Comparison of ENCODE assay signal across 21 mouse cellular contexts in the genomic region with DNA sequence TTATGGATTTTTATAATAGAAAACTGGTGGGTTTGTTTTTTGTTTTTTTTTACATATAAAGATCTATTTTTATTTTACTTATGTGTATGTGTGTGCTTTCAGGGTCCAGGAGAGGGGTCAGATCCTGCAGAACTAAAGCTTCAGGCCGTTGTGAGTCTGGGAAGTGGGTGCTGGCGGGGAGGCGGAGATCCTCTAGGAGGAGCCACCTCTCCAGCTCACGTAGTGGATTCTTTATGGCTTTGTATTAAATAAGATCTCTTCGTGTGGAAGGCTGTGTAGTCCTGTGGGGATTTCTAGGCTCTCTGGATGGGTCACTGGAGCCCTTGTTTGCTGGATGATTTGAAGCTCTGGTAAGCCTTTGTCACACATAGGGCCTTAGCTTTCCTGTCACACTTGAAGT. TPM values are rescaled to one million over a fixed set of nuclear protein-coding genes. Genes with fewer than 3 reads are reported as not detected.
"Had no signal": no experiment of that assay in that cellular context is flagged by ENCODE, and none has a peak within 500 bp of the region (broad histone marks: within the 10 kb centered on the region; RNA-seq: fewer than 3 reads in every experiment).

No protein-coding gene starts in this region.

- H3K4me2 ChIP-seq: lung, embryonic 14.5 days; midbrain, embryonic 13.5 days; neural tube, embryonic 13.5 days; neural tube, embryonic 15.5 days; stomach, embryonic 15.5 days had no signal

- H3K4me3 ChIP-seq: midbrain, embryonic 10.5 days; midbrain, embryonic 13.5 days; myocyte; neural tube, embryonic 13.5 days; neural tube, embryonic 15.5 days; stomach, embryonic 15.5 days had no signal

- ATAC-seq: midbrain, embryonic 13.5 days; midbrain, embryonic 16.5 days had no signal

- H3K9ac ChIP-seq: liver, embryonic 14.5 days; lung, embryonic 14.5 days; midbrain, embryonic 13.5 days; neural tube, embryonic 13.5 days; neural tube, embryonic 15.5 days; stomach, embryonic 15.5 days had no signal

- H3K27ac ChIP-seq: liver, embryonic 14.5 days; midbrain, embryonic 10.5 days; midbrain, embryonic 13.5 days; neural tube, embryonic 13.5 days; neural tube, embryonic 15.5 days; stomach, embryonic 15.5 days had no signal

- H3K9me3 ChIP-seq: midbrain, embryonic 10.5 days; midbrain, embryonic 13.5 days; neural tube, embryonic 13.5 days; neural tube, embryonic 15.5 days; stomach, embryonic 15.5 days had no signal

- H3K27me3 ChIP-seq: midbrain, embryonic 13.5 days; neural tube, embryonic 13.5 days; neural tube, embryonic 15.5 days; stomach, embryonic 15.5 days had no signal

- DNase-seq: lung, adult 18-20 months; lung, embryonic 14.5 days; lung, postnatal 10 days; lung, postnatal 4 days; retina, postnatal 1 day; right cerebral cortex, adult 18-20 months; right cerebral cortex, postnatal 25 days; right cerebral cortex, postnatal 4 days; spleen, adult 18-20 months; thymus, adult 18-20 months; thymus, postnatal 14 days; thymus, postnatal 36 days had no signal

RNA-seq across cellular contexts. Expression of gene Crabp2, which starts 7.9 kb away (rescaled TPM):
- polyA plus RNA-seq: small intestine, adult 2 months had no signal
